Mouse (Mus musculus) lung, postnatal 25 days (tissue): ENCODE results near the gene Pycr2.
A peak's percentile ranks its signal among the peaks of the same experiment; 100 is the strongest.
"Not testable (repeated sequence)": the region's sequence is repeated elsewhere in the genome, so short reads cannot be mapped to it uniquely, and the experiment has no call there.

ENCODE experiments used
- DNase-seq: peaks from one replicate; pipeline ENCODE4 v3.0.0; 2022; ENCODE audit warnings: low spot score

The Pycr2 gene

DNA sequence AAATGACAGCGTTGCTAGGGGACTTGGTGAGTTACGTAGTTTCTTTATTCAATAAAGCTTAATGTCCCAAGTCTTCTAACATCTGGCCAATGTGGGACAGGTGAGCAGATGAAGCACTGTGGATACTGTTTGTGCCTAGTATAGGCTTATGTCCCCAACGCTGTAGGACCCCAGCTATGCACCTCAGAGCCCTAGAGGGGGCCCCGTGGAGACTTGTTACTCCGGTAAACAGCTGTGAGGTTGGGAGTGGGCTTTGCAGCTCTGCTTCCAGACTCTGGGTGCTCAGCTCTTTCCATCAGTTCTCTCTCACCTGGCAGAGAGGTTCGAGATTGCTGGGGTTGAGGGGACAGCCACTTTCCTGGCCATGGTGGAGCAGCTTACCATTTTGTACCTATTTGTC, 1.2 kb downstream of the Pycr2 start:
- DNase-seq = no peak

DNA sequence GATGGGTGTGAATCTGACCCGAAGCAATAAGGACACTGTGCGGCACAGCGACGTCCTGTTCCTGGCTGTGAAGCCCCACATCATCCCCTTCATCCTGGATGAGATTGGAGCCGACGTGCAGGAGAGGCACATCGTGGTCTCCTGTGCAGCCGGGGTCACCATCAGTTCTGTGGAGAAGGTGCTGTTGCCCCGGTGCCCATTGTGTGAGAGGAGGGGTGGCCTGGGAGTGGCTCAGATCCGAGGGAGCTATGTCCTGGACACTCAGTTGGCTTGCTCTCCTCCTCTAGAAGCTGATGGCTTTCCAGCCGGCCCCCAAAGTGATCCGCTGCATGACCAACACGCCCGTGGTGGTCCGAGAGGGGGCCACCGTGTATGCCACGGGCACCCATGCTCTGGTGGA, 1.8 kb downstream of the Pycr2 start:
- no peak for DNase-seq

DNA sequence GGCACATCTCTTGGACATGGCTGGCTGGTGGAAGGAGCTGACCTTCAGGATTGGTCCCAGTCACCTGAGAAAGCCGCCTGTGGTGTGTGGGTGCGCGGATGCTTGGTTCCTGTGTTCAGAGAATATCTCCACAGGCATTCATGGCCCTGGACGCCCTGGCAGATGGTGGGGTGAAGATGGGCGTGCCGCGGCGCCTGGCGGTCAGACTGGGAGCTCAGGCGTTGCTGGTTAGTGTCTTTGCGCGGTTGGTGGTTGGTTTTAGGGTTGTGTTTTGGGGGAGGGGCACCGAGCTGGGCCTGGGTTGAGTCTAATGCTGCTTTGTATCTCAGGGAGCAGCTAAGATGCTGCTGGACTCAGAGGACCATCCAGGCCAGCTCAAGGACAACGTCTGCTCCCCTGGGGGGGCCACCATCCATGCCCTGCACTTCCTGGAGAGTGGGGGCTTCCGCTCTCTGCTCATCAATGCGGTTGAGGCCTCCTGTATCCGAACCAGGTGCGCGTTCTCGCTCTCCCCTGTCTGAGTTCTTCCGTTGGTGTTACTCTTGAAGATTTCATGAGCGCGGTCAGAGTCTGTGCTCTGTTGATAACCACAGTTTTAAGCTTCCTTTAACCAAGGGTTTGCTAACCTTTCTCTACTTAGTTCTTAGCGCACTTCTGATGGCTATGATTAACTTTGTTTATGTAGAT, 2.5 kb downstream of the Pycr2 start:
- no peak for DNase-seq

DNA sequence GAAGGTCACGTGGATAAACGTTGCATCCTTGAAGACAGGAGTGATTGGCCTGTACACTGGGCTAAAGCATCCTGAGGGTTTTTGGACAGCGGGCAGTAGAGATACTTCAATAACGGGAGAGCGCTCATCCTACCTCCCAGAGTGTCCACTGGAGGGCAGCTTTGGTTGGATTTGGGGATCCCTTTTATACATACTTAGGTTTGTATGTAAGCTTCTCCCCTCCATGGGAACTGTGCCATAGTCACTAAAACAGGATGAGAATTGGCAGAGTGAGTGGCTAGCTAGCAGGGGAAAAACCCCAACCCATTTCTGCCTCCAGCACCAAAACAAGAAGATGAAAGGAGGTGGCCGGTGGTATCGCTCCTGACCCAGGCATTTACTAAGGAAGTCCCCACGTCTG, 7.0 kb downstream of the Pycr2 start:
- DNase-seq = no peak

DNA sequence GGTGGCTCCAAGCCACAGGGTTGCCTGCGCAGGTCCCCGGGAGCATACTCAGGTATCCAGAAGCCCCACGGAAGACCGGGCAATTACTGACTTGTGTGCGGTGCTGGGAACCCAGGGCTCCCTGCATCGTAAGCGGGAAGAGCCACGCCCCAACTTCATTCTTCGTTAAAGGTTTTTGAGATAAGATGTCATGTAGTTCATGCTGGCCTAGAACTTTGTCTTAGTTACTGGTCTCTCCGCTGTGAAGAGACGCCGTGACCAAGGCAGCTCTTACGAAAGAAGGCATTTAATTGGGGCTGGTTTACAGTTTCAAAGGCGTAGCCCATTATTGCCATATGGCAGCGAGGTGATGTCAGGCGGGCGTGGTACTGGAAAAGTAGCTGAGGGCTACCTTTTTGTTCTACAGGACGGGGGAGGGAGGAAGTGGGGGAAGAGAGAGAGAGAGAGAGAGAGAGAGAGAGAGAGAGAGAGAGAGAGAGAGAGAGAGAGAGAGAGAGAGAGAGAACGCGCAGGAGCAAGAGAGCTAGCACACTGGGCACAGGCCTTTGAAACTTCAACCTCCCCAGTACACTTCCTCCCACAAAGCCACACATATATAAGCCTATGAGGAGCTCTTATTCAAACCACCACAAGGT, 7.7 kb downstream of the Pycr2 start:
- peak; percentile 36 for DNase-seq

DNA sequence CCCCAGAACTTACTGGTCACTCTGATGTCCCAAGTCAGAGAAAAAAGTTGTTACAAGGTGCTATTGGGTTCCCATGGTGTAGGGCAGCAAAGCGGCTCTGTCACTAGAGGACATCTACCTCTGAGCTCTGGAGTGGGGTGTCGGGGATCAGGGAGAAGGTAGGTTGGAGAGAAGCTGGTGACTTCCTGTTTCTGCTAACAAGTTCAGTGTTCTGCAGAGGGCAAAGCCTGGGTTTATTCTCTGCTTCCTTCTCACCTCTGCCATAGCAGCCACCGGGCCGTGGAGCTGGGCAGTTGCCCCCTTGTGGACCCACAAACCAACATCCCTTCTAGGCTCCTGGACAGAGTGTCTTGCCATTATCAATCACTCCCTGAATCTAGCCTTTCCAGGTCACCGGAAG, 8.7 kb downstream of the Pycr2 start:
- no peak for DNase-seq

DNA sequence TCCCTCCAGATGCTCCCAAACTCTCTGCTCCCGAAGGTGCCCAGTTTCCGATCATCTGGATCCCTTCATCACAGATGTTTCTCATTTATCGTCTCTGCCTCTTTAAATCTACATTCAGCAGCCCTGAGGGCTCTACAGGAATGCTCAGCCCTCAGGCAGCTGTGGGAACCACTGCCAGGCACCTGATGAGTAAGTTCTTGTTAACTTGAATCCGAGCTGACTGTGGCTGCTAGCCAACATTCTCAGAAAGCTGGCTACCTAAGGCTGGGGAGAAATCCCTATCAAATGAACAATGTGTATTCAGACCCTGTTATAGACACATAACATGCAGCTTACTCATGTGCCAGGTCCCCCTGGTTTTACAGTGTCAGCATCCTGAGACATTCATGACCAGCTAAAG, 9.7 kb downstream of the Pycr2 start:
- DNase-seq = no peak

DNA sequence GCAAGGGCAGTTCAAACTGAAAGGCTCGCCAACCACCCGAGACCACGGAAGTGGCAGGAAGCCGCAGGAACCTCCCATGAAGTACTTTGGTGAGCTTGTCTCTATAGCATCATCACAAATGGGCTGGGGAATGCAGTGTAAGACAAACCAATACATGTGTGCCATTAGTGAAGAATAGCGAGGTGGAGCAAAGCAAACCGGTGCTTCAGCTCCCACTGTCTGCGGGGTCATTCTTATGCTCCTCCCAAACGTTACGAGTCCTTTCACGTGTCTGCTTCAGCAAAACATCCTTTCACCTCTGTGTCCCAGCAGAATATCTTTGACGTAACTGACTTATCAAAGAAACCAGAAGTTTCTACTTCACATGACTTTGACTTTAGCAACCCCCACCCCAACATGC, 12.3 kb downstream of the Pycr2 start:
- DNase-seq = no peak

DNA sequence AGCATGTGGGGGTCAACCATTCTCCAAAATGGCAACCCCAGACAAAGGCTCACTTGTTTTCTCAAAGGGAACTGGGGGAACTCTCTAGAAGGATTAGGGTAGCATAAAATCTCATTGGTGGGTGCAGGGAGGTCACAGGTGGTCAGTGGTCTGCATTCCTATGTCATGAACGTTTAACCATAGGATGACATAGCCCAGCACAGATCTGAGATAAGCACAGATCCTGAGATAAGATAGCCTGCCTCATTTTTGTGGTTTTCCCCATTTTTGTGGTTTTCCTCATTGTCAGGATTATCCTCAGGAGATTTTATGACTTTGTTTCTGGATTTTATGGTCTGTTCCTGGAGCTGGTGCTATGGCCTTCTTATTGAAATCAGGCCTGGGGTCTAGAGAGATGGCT, 13.0 kb downstream of the Pycr2 start:
- DNase-seq = no peak

DNA sequence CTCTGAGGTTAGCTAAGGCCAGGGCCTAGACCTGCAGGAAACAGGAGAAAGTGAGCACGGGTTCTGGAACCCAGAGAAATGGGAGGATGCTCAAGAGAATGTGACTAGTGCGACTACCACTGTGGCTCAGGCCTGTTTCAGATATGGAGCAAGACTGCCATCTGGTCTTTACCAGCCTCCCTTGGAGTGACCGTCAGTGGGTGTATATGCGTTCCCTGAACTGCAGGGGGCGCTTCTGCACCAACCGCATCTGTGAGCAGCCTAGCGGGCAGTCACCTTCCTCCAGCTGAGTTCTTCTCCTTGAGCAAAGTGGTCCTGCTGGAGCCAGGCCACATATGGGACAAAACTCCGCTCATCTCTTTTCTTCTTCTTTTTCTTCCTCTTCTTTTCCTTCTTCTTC, 15.6 kb downstream of the Pycr2 start:
- DNase-seq = no peak

DNA sequence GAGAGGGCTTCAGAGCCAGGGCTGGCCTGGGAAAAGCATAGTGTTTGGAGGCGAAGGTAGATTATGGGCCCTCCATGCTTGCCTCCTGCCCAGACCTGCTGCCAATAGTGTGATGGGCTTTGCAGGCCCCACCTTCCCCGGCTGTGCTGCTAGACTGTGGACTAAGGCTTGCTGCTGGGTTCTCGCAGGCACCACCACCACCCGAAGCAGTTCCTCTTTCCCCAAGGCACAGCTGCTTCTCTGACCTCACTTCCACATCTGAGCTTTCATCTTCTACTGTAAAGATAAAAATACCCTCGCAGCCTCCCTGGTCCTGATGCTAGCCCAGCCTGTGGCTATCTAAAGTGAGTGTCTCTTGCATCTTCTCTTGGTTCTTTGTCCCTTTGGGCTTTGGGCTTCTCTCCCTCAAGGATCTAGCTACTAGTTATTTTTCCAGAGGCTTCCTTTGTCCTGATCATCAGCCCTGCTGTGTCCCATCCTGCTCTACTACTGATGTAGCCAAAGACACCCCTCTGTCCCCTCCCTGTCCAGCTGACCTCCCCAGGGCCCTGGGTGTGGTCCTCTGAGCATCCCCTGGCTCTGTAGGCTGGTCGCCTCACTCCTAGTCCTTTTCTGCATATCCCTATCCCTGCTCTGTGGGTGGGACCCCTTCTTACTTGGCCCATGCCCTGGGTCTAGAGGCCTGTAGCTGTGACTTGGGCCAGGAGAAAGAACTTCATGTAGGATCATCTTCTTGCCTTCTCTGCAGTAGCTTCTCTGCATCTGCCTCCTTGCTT, 18.4 kb downstream of the Pycr2 start:
- no peak for DNase-seq

DNA sequence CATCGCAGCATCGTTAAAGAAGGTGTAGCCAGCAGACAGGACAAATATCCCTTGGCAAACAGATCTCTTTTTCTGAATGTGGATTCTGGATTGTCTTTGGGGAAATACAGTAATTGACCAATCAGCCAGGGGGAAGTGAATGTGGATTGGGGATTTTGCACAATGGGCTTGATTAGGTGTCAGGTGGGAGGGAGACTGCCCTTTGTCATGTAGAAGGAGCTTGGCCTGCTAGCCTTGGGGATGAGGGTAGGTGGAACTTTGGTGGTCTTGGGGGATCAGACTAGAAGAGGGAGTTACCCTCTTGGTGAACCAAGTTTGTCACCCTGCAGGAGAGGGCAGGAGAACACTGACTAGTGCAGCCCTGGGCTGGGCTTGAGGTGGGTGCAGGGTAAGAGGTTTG, 20.6 kb downstream of the Pycr2 start:
- DNase-seq = no peak

DNA sequence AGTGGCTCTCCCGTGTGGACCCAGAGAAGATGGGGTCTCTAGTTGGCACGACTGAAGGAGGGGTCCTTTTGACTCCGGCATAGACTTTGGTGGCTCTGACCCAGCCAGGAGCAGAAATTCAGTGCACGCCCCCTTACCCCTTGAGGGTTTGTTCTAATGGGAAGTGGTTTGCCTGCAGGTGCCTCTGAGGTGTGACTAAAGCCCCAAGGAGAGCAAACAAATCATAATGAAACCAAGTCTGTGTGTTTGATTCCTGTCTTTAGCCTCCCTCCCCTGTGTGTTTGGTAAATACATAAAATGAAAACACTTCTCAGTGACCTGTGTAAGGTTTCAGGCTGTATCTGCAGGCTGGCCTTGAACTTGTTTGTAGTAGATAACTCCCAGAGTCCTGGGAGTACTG, 22.2 kb downstream of the Pycr2 start:
- no peak for DNase-seq

DNA sequence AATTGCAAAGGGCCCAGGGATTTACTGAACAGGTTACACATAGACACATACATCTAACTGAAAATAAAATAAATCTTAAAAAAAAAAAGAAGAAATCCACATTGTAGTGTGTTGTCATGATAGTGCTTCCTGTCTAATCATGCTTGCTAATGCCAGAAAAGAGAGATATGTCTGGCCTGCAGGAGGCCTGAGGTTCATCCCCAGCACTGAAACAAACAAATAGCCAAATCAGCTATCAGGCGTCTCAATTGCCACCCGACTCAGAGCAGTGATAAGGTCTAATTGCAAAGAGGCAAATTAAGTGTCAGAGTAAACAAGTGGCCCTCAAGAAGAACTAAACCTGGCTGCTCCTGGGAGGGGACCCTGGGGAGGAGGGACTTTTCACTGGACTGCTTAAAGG, 25.5 kb downstream of the Pycr2 start:
- no peak for DNase-seq

DNA sequence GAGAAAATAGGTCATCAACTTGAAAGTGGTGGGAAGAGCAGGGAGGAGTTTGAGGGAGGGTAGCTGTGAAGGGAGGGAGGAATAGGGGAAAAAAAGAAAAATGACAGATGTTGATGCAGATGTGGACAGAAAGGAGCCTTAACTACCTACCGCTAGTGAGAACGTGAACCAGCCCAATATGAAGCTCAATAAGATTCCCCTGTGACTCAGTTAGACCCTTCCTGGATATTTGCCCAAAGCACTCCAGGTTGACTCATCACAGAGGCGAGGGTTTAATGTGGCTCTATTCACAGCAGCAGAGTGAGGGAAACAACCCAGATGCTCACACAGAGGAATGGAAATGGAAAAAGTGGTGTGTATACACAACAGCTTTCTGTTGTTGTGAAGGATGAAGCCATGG, 27.0 kb downstream of the Pycr2 start:
- no peak for DNase-seq

DNA sequence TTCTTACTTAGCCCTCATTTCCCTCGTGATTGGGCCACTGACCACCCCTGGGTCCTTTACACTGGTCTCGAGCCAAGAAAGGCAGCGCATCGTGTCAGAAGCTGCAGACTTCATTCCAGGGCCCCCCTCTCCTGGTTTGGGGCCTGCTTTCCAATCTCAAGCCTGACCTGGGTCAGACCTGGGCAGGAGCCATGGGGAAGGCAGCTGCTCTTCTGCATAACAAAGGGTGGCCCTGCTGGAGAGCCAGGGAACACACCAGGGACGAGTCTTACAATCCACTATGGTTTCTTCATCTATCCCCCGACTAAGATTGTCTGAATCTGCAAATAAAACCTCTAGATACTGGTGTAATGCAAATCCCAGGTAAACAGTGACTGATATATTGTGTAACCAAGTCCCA, 29.6 kb downstream of the Pycr2 start:
- no peak for DNase-seq

DNA sequence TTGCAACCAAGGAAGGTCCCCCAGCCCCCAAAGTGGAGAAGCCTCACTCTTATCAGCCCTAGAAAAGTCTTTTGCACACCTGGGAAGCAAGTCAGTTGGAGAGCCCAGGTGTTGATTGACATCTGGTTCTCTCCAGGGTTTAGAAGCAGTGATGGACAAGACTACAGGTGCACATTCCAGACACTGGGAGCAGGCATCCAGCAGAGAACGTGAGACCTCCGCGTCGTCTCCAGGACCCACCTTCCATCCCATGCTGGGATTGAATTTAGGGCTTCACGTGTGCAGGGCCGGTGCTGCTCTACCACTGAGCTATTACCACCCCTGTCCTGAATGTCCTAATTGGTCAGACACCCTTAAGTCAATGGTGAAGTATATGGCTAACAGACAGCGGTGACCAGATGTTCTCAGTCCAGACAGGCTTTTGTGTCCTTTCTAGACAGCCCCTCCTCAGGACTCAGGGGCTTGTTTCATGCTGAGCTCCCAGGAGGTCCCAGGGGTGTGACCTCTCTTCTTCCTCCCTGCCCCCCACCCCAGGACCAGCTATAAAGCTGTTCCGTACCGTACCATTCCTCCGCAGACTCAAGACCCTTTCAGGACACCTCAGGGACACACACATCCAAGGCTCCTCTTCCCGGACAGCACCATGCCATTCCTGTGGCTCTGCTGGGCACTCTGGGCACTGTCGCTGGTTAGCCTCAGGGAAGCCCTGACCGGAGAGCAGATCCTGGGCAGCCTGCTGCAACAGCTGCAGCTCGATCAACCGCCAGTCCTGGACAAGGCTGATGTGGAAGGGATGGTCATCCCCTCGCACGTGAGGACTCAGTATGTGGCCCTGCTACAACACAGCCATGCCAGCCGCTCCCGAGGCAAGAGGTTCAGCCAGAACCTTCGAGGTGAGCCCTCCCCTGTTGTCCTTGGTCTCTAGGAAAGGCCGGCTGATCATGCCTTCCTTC, 30.6 kb downstream of the Pycr2 start, which contains the start of gene Lefty1:
Lefty1 (plus strand) TSS at position 556 of the 953 bp plus-strand sequence.
- DNase-seq = no peak

DNA sequence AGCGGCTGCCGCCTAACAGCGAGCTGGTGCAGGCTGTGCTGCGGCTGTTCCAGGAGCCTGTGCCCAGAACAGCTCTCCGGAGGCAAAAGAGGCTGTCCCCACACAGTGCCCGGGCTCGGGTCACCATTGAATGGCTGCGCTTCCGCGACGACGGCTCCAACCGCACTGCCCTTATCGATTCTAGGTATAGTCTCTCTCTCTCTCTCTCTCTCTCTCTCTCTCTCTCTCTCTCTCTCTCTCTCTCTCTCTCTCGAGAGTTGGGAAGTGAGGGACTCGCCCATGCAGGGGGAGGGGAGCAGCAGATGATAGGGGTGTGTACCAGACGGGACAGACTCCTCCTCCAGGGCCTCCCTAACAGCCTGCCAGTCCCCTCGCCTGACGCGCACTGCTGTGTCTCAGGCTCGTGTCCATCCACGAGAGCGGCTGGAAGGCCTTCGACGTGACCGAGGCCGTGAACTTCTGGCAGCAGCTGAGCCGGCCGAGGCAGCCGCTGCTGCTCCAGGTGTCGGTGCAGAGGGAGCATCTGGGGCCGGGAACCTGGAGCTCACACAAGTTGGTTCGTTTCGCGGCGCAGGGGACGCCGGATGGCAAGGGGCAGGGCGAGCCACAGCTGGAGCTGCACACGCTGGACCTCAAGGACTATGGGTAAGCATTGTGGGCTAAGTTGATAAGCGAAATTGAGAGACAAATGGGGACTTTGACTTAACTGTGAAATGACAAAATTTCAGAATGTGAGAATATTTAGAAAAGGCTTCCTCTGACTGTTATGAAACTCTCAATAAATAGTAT, 32.7 kb downstream of the Pycr2 start:
- DNase-seq = peak; percentile 53

DNA sequence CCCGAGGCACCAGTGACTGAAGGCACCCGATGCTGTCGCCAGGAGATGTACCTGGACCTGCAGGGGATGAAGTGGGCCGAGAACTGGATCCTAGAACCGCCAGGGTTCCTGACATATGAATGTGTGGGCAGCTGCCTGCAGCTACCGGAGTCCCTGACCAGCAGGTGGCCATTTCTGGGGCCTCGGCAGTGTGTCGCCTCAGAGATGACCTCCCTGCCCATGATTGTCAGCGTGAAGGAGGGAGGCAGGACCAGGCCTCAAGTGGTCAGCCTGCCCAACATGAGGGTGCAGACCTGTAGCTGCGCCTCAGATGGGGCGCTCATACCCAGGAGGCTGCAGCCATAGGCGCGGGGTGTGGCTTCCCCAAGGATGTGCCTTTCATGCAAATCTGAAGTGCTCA, 33.5 kb downstream of the Pycr2 start:
- DNase-seq = not testable (repeated sequence)

DNA sequence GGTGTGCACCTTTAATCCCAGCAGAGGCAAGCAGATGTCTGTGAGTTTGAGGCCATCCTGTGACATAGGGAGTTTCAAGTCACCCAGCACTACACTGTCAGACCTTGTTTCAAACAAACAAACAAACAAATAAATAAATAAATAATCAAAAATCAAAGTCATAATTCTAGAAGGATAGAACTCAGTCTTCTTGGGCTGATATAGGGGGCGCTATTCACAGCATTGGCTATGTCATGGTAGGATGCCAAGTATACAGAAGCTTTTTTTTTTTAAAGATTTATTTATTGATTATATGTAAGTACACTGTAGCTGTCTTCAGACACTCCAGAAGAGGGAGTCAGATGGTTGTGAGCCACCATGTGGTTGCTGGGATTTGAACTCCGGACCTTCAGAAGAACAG, 34.7 kb downstream of the Pycr2 start:
- DNase-seq = not testable (repeated sequence)

DNA sequence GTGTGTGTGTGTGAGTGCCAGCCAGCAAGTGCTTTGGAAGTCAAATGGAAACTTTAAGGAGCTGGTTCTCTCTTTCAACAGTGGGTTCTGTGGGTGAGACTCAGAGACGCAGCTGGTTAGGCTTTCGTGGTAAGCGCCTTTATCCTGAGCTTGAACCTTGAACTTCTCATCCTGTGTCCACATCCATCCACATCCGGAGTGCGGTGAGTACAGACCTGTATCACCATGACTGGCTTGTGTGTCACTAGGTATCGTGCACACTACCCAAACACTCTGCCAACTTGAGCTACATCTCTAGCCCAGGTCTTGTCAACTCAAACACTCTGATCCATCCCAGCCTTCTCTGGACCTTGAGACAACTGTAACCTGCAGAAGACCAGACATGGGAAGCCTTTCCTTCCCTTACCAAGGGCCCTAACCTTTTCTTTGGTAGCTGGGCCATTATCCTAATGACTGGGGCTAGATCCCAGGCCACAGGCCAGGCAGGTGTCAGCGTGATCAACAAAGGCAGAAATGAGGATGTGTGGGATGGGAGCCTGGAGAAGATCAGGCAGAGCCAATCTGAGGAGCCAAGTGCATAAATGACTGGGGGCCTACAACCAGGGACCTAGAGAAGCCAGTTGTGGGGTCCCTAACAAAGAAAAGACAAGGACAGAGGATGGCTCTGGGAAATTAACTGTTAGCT, 36.8 kb downstream of the Pycr2 start:
- no peak for DNase-seq
